Mouse (Mus musculus) hindbrain, embryonic 16.5 days (tissue): ENCODE measurements around the gene Ubp1. TPM values are rescaled to one million over a fixed set of nuclear protein-coding genes. Genes with fewer than 3 reads are reported as not detected.

Experiments used
- ATAC-seq: fragments of 200-750 bp; cut with Nextera tagmentation; 2 replicates; pipeline ENCODE4 v1.8.0; 2017; ENCODE audit warnings: moderate TSS enrichment, moderate library complexity
- H3K27ac ChIP-seq: fragments of 300-500 bp; sonication (generic); 2 replicates; pipeline ENCODE4 v1.5.1; 2014; ENCODE audit warnings: low read depth, mild to moderate bottlenecking, control low read depth, low read length, moderate library complexity
- H3K27me3 ChIP-seq: fragments of 300-500 bp; sonication (generic); replicated peaks from 2 replicates; pipeline ENCODE4 v1.6.1; 2014; ENCODE audit warnings: low read length; ENCODE audit not compliant: control insufficient read depth, insufficient read depth
- H3K36me3 ChIP-seq: fragments of 300-500 bp; sonication (generic); 2 replicates; pipeline ENCODE4 v1.6.1; 2014; ENCODE audit warnings: mild to moderate bottlenecking, low read length, moderate library complexity, mixed read lengths; ENCODE audit not compliant: control insufficient read depth, insufficient read depth
- H3K4me1 ChIP-seq: fragments of 300-500 bp; sonication (generic); 2 replicates; pipeline ENCODE4 v1.6.1; 2014; ENCODE audit warnings: low read depth, low read length; ENCODE audit not compliant: control insufficient read depth, insufficient read depth
- H3K4me2 ChIP-seq: fragments of 300-500 bp; sonication (generic); 2 replicates; pipeline ENCODE4 v1.6.1; 2014; ENCODE audit warnings: mild to moderate bottlenecking, low read length, control low read depth, moderate library complexity
- H3K4me3 ChIP-seq: fragments of 300-500 bp; sonication (generic); 2 replicates; pipeline ENCODE4 v1.5.1; 2014; ENCODE audit warnings: mild to moderate bottlenecking, low read length, control low read depth, moderate library complexity
- H3K9ac ChIP-seq: fragments of 300-500 bp; sonication (generic); 2 replicates; pipeline ENCODE4 v1.6.1; 2014; ENCODE audit warnings: low read depth, mild to moderate bottlenecking, control low read depth, low read length, moderate library complexity
- H3K9me3 ChIP-seq: fragments of 300-500 bp; sonication (generic); 2 replicates; pipeline ENCODE4 v1.6.1; 2014; ENCODE audit warnings: mild to moderate bottlenecking, low read length, moderate library complexity; ENCODE audit not compliant: control insufficient read depth
- WGBS: fragments of 180-500 bp; shearing (Covaris S2); extraction: QIAGEN DNeasy Blood & Tissue Kit; methylation state at CpG from one replicate; pipeline ENCODE4 v1.1.7; 2014; 5-methylcytosine and 5-hydroxymethylcytosine counted together
- polyA plus RNA-seq: library from polyadenylated mRNA; unstranded; fragments of >200 nt; fragmentation: Nextera tagmentation; extraction: Ambion mirVana; gene quantifications from 2 replicates; pipeline ENCODE4 v1.2.1, GENCODE M21; 2015

Ubp1 gene
- polyA plus RNA-seq, 1 experiment from 2014 or later, result 21.3 TPM

GRCm38 (mm10) chr9:113963718-113964117 is 33.0 kb downstream of the Ubp1 start:
- no peak overlapping the region for H3K9ac ChIP-seq
- no peaks in the 10 kb centered on the region for H3K27me3 ChIP-seq
- no peak overlapping the region for H3K4me3 ChIP-seq
- no peaks in the 10 kb centered on the region for H3K9me3 ChIP-seq
- H3K36me3 ChIP-seq, result peaks cover 38% of the 10 kb centered on the region
- H3K4me2 ChIP-seq, result no peak overlapping the region
- ATAC-seq, result no peak
- no peaks in the 10 kb centered on the region for H3K4me1 ChIP-seq
- no peak overlapping the region for H3K27ac ChIP-seq

- H3K27me3 ChIP-seq, result no peaks in the 10 kb centered on the region
- no peaks in the 10 kb centered on the region for H3K9me3 ChIP-seq
- no peak overlapping the region for H3K27ac ChIP-seq
- H3K9ac ChIP-seq, result no peak overlapping the region
- H3K4me1 ChIP-seq, result no peaks in the 10 kb centered on the region
- peaks cover 36% of the 10 kb centered on the region for H3K36me3 ChIP-seq
- H3K4me3 ChIP-seq, result no peak overlapping the region
- ATAC-seq, result no peak
- WGBS, result 93% methylated on average over 8 of the region's 8 CpGs
- H3K4me2 ChIP-seq, result no peak overlapping the region
Measured at GRCm38 (mm10) chr9:113964415-113964814, 33.7 kb downstream of the Ubp1 start.

- Histone ChIP-seq H3K9me3 (no peaks in the 10 kb centered on the region), H3K9ac (no peak overlapping the region), H3K4me2 (no peak overlapping the region), H3K27ac (no peak overlapping the region), H3K4me3 (no peak overlapping the region), H3K36me3 (peaks cover 42% of the 10 kb centered on the region), H3K4me1 (no peaks in the 10 kb centered on the region), H3K27me3 (no peaks in the 10 kb centered on the region)
- 94% methylated on average over 4 of the region's 4 CpGs for WGBS
- ATAC-seq, result no peak
Measured at GRCm38 (mm10) chr9:113966838-113967237, 36.1 kb downstream of the Ubp1 start.

GRCm38 (mm10) chr9:113968967-113969366 is 38.2 kb downstream of the Ubp1 start:
- Histone ChIP-seq H3K9me3 (no peaks in the 10 kb centered on the region), H3K36me3 (peaks cover 36% of the 10 kb centered on the region), H3K4me3 (no peak overlapping the region), H3K27ac (no peak overlapping the region), H3K27me3 (no peaks in the 10 kb centered on the region), H3K9ac (no peak overlapping the region), H3K4me1 (no peaks in the 10 kb centered on the region), H3K4me2 (no peak overlapping the region)
- 97% methylated on average over 7 of the region's 7 CpGs for WGBS
- ATAC-seq, result no peak

- no peak for ATAC-seq
- H3K9ac ChIP-seq, result no peak overlapping the region
- H3K27me3 ChIP-seq, result no peaks in the 10 kb centered on the region
- H3K27ac ChIP-seq, result no peak overlapping the region
- no peaks in the 10 kb centered on the region for H3K9me3 ChIP-seq
- no peaks in the 10 kb centered on the region for H3K4me1 ChIP-seq
- WGBS, result 94% methylated on average over 8 of the region's 8 CpGs
- peaks cover 36% of the 10 kb centered on the region for H3K36me3 ChIP-seq
- no peak overlapping the region for H3K4me2 ChIP-seq
- no peak overlapping the region for H3K4me3 ChIP-seq
Measured at GRCm38 (mm10) chr9:113969399-113969798, 38.7 kb downstream of the Ubp1 start.

- H3K27me3 ChIP-seq, result no peaks in the 10 kb centered on the region
- 94% methylated on average over 14 of the region's 14 CpGs for WGBS
- H3K27ac ChIP-seq, result no peak overlapping the region
- H3K36me3 ChIP-seq, result peaks cover 37% of the 10 kb centered on the region
- no peak overlapping the region for H3K4me3 ChIP-seq
- ATAC-seq, result 0 out of 2 replicates have a peak, but pooled peaks have one; percentile 24
- H3K4me1 ChIP-seq, result no peaks in the 10 kb centered on the region
- no peak overlapping the region for H3K4me2 ChIP-seq
- H3K9me3 ChIP-seq, result no peaks in the 10 kb centered on the region
- no peak overlapping the region for H3K9ac ChIP-seq
Measured at GRCm38 (mm10) chr9:113970041-113970440, 39.3 kb downstream of the Ubp1 start.

GRCm38 (mm10) chr9:113971615-113972014 is 40.9 kb downstream of the Ubp1 start:
- peaks cover 38% of the 10 kb centered on the region for H3K36me3 ChIP-seq
- no peak for ATAC-seq
- no peak overlapping the region for H3K4me3 ChIP-seq
- no peaks in the 10 kb centered on the region for H3K9me3 ChIP-seq
- 83% methylated on average over 8 of the region's 8 CpGs for WGBS
- no peak overlapping the region for H3K9ac ChIP-seq
- H3K27ac ChIP-seq, result no peak overlapping the region
- H3K27me3 ChIP-seq, result no peaks in the 10 kb centered on the region
- no peaks in the 10 kb centered on the region for H3K4me1 ChIP-seq
- H3K4me2 ChIP-seq, result no peak overlapping the region

- Histone ChIP-seq H3K4me3 (no peak overlapping the region), H3K9ac (no peak overlapping the region), H3K9me3 (no peaks in the 10 kb centered on the region), H3K27ac (no peak overlapping the region), H3K4me2 (no peak overlapping the region), H3K36me3 (peaks cover 46% of the 10 kb centered on the region), H3K4me1 (no peaks in the 10 kb centered on the region), H3K27me3 (no peaks in the 10 kb centered on the region)
- ATAC-seq, result no peak
- 71% methylated on average over 4 of the region's 4 CpGs for WGBS
Measured at GRCm38 (mm10) chr9:113973857-113974256, 43.1 kb downstream of the Ubp1 start.

GRCm38 (mm10) chr9:113974945-113975344 is 44.2 kb downstream of the Ubp1 start:
- Histone ChIP-seq H3K27ac (no peak overlapping the region), H3K4me3 (no peak overlapping the region), H3K9me3 (no peaks in the 10 kb centered on the region), H3K36me3 (peaks cover 40% of the 10 kb centered on the region), H3K4me2 (no peak overlapping the region), H3K4me1 (no peaks in the 10 kb centered on the region), H3K27me3 (no peaks in the 10 kb centered on the region), H3K9ac (no peak overlapping the region)
- 92% methylated on average over 4 of the region's 4 CpGs for WGBS
- no peak for ATAC-seq

- 87% methylated on average over 7 of the region's 7 CpGs for WGBS
Measured at GRCm38 (mm10) chr9:113975442-113975841, 44.7 kb downstream of the Ubp1 start.

More at GRCm38 (mm10) chr9:113975442-113975841, 44.7 kb downstream of the Ubp1 start:
- Histone ChIP-seq H3K36me3 (peaks cover 37% of the 10 kb centered on the region), H3K4me2 (no peak overlapping the region), H3K27ac (no peak overlapping the region), H3K4me3 (no peak overlapping the region), H3K27me3 (no peaks in the 10 kb centered on the region), H3K9me3 (no peaks in the 10 kb centered on the region), H3K4me1 (no peaks in the 10 kb centered on the region), H3K9ac (no peak overlapping the region)
- no peak for ATAC-seq
